Mouse (Mus musculus) kidney, embryonic 14.5 days (tissue): ENCODE data around the gene Tmem128. TPM values are rescaled to one million over a fixed set of nuclear protein-coding genes. Genes with fewer than 3 reads are reported as not detected.
A peak's percentile ranks its signal among the peaks of the same experiment; 100 is the strongest.

Experiments used
- ATAC-seq: fragments of 200-750 bp; cut with Nextera tagmentation; 2 replicates; pipeline ENCODE4 v1.8.0; 2017; ENCODE audit warnings: moderate number of reproducible peaks, mild to moderate bottlenecking, moderate TSS enrichment, moderate library complexity; ENCODE audit not compliant: low FRiP score, low TSS enrichment
- H3K27ac ChIP-seq: fragments of 300-500 bp; sonication (generic); 2 replicates; pipeline ENCODE4 v1.5.1; 2014; ENCODE audit warnings: low read depth, mild to moderate bottlenecking, low read length, moderate library complexity, mixed read lengths
- H3K27me3 ChIP-seq: fragments of 300-500 bp; sonication (generic); 2 replicates; pipeline ENCODE4 v1.6.1; 2014; ENCODE audit warnings: mild to moderate bottlenecking, low read length; ENCODE audit not compliant: control insufficient read depth, insufficient read depth
- H3K36me3 ChIP-seq: fragments of 300-500 bp; sonication (generic); 2 replicates; pipeline ENCODE4 v1.6.1; 2014; ENCODE audit warnings: low read length, mixed read lengths; ENCODE audit not compliant: control insufficient read depth, insufficient read depth
- H3K4me1 ChIP-seq: fragments of 300-500 bp; sonication (generic); 2 replicates; pipeline ENCODE4 v1.6.1; 2014; ENCODE audit warnings: low read length, mixed read lengths; ENCODE audit not compliant: control insufficient read depth, insufficient read depth
- H3K4me2 ChIP-seq: fragments of 300-500 bp; sonication (generic); replicated peaks from 2 replicates; pipeline ENCODE4 v1.6.1; 2014; ENCODE audit warnings: low read depth, mild to moderate bottlenecking, low read length
- H3K4me3 ChIP-seq: fragments of 300-500 bp; sonication (generic); 2 replicates; pipeline ENCODE4 v1.5.1; 2014; ENCODE audit warnings: mild to moderate bottlenecking, low read length
- H3K9ac ChIP-seq: fragments of 300-500 bp; sonication (generic); 2 replicates; pipeline ENCODE4 v1.6.1; 2014; ENCODE audit warnings: low read depth, mild to moderate bottlenecking, low read length, moderate library complexity
- H3K9me3 ChIP-seq: fragments of 300-500 bp; sonication (generic); 2 replicates; pipeline ENCODE4 v1.6.1; 2016; ENCODE audit warnings: low read length; ENCODE audit not compliant: control insufficient read depth
- WGBS: fragments of 180-500 bp; shearing (Covaris S2); extraction: QIAGEN DNeasy Blood & Tissue Kit; methylation state at CpG from one replicate; pipeline ENCODE4 v1.1.7; 2014; 5-methylcytosine and 5-hydroxymethylcytosine counted together
- polyA plus RNA-seq: library from polyadenylated mRNA; unstranded; fragments of >200 nt; fragmentation: Nextera tagmentation; extraction: Ambion mirVana; gene quantifications from 2 replicates; pipeline ENCODE4 v1.2.1, GENCODE M21; 2014

The Tmem128 gene
- 103 and 114 TPM in 2 replicates for polyA plus RNA-seq

DNA sequence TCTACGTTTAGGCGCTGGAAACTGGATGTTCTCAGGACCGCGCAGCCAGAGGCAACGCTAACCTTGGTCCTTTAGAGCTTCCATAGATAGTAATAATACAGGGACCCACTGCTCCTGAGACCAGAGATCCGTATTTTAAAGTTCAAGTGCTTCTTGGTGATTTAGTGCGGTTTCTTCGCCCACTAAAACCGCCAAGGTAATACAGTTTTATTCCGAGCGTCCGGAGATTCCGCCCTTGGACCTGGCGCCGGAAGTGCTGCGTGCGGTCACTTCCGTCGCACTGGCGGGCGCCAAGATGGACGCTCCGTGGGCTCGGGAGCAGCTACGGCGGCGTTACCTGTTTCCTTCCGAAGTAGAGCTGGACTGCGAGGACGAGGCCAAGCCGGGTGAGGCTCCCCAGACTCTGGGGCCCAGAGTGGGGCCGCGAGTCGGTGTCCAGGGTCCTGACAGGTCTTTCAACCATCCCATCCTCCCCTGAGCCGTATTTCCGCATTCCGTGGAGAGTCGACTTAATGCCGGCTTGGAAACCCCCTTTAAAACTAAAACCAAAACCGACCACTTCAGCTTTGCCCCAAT is at the start of gene Tmem128:
Gene Tmem128 (plus strand): TSS at position 79 of the 576 bp plus-strand sequence.
- H3K4me3 ChIP-seq: peak within 1 kb of the TSS; percentile 48
- no peaks in the 10 kb centered on the region for H3K27me3 ChIP-seq
- ATAC-seq: peak; percentile 25; the same call in 1 of the 2 replicates
- under 1% methylated on average over 40 of the region's 40 CpGs for WGBS
- peak within 1 kb of the TSS; percentile 50 for H3K9ac ChIP-seq
- H3K4me1 ChIP-seq: peaks cover 5% of the 10 kb centered on the region; the same call in 1 of the 2 replicates
- no peaks in the 10 kb centered on the region for H3K9me3 ChIP-seq
- H3K4me2 ChIP-seq: peak within 1 kb of the TSS; percentile 67
- H3K27ac ChIP-seq: peak within 1 kb of the TSS; percentile 79
- H3K36me3 ChIP-seq: peaks cover 26% of the 10 kb centered on the region

DNA sequence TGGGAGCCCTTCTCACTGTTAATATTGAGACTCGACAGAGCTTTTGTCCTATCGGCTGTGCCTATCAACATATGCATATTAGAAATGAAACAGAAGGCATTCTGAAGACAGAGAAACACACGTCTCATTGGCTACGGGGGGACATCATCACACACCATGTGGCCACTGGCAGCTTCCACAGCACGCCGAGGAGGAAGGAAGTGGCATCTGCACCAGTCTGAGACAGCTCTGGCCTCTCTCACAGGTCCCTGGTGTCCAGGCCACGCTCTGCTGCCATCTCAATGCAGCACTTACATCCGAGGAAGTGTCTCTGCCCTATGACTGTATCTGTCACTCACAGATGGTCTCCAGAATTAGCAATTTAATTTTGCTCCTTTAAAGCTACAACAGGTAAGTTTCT is 48.3 kb upstream of the Tmem128 start:
- Histone ChIP-seq H3K4me1 (no peaks in the 10 kb centered on the region), H3K36me3 (peaks cover 74% of the 10 kb centered on the region), H3K27me3 (no peaks in the 10 kb centered on the region), H3K9me3 (no peaks in the 10 kb centered on the region), H3K9ac (no peak overlapping the region), H3K27ac (no peak overlapping the region), H3K4me3 (no peak overlapping the region), H3K4me2 (no peak overlapping the region)
- WGBS: 91% methylated on average over 8 of the region's 8 CpGs
- no peak for ATAC-seq

DNA sequence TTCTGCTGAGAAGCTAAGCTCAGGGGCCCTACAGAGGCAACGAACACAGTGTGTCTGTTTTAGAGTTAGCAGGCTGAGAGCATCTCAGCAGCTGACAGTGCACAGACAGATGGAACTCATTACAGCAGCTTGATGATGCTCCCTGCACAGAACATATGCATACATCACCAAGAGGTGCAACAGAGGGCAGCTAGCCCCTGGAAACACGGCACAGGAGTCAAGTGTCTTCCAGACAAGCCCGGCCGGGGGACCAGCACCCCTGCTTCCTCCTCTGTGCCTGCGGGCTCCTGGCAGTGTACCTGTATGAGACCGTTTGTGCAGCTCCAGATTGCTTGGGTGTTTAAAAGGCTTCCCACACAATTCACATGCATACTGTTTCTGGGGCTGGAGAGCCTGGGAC is 47.0 kb upstream of the Tmem128 start:
- Histone ChIP-seq H3K27me3 (no peaks in the 10 kb centered on the region), H3K4me1 (no peaks in the 10 kb centered on the region), H3K9ac (no peak overlapping the region), H3K27ac (no peak overlapping the region), H3K9me3 (no peaks in the 10 kb centered on the region), H3K36me3 (peaks cover 66% of the 10 kb centered on the region), H3K4me3 (no peak overlapping the region), H3K4me2 (no peak overlapping the region)
- ATAC-seq: no peak
- WGBS: 81% methylated on average over 6 of the region's 6 CpGs

DNA sequence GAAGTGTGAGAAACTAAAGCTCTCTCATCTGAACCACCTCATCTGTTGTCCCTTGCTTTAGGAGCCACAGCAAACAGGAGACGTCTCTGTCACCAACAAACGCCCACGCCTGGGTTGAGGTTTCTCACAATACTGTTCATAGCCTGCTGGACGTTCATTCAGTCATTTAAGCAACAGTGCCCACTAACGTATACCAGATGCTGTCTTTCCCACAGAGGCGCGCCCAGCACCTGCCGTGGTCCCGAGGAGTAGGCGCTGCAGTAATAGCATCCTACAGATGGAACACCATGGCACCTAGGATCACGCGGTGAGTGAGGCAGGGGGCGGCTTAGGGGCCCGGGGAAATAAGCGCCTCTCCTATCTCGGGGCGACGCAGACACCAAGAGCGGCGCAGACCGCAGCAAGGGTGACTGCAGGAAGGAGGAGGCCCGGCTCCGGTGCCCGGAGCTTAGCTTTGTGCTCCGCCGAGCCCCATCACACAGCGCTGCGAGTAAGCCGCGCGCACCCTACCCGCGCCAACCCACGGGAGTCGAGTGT is 40.1 kb upstream of the Tmem128 start:
- 0 out of 2 replicates have a peak overlapping the region, but pooled peaks have one; percentile 19 for H3K27ac ChIP-seq
- peaks cover 29% of the 10 kb centered on the region for H3K36me3 ChIP-seq
- ATAC-seq: peak; percentile 80; the same call in 1 of the 2 replicates
- no peaks in the 10 kb centered on the region for H3K9me3 ChIP-seq
- 2% methylated on average over 27 of the region's 35 CpGs for WGBS
- peak overlapping the region; percentile 84 for H3K4me2 ChIP-seq
- peaks cover 16% of the 10 kb centered on the region for H3K4me1 ChIP-seq
- H3K27me3 ChIP-seq: no peaks in the 10 kb centered on the region
- H3K4me3 ChIP-seq: peak overlapping the region; percentile 95
- peak overlapping the region; percentile 87 for H3K9ac ChIP-seq

DNA sequence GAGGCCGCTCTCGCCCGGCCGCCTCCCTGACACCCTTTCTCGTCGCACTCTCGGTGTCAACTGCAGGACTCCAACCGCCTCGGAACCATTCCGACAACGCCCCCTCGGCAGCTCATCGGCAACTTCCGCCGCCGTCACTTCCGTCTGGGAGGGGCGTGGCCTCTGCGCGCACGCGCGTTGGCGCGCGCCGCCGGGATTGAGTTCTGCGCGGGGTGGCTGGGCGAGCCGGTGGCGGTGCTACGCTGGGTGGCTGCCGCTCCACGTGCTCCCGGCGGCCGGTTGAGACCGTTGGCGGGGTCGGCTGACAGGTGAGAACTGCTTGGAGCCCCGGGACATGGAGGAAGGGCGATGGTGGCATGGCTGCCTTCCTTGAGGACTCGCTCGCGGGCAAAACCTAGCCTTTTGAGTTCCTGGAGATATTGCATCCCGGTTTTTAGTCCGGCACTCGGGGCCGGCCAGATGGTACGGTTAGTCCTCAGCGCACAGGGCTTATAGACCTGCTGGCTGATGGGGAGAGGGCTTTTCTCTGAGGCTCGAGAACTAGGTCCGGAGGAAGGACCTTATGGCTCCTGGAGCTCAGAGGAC is 39.6 kb upstream of the Tmem128 start, which contains the start of the genes Zbtb49 and Lyar:
Gene Zbtb49 (minus strand): TSS at position 130 of the 585 bp plus-strand sequence.
Gene Lyar (plus strand): TSS at position 143 of the 585 bp plus-strand sequence.
- 0 out of 2 replicates have a peak within 1 kb of the TSS, but pooled peaks have one; percentile 19 for H3K27ac ChIP-seq
- WGBS: under 1% methylated on average over 52 of the region's 55 CpGs

DNA sequence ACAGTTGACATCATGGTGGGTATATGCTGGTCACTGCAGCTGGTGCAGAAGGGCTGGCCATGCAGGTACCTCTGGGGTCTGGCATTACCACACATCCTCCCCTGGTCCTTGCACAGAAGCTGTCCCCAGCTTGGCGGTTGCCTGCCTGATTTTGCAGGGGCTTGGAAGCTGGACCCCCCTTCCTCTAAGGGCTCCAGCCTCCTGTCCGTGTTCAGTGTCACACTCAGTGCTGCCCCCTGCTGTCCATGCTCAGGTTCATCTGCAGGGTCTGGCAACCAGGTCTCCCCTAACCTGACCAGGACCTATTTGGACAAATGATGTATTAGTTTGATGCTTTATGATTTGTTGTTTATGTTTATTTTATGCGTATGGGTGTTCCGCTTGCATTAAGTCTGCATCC is 24.6 kb upstream of the Tmem128 start:
- Histone ChIP-seq H3K27ac (no peak overlapping the region), H3K9me3 (no peaks in the 10 kb centered on the region), H3K36me3 (peaks cover 43% of the 10 kb centered on the region), H3K9ac (no peak overlapping the region), H3K27me3 (no peaks in the 10 kb centered on the region), H3K4me1 (no peaks in the 10 kb centered on the region), H3K4me2 (no peak overlapping the region), H3K4me3 (no peak overlapping the region)
- ATAC-seq: peak; percentile 69
- WGBS: 67% methylated on average over 4 of the region's 4 CpGs

More for the DNA sequence above, 39.6 kb upstream of the Tmem128 start, which contains the start of the genes Zbtb49 and Lyar:
- Histone ChIP-seq H3K27me3 (no peaks in the 10 kb centered on the region), H3K4me2 (peak within 1 kb of the TSS; percentile 84), H3K36me3 (peaks cover 27% of the 10 kb centered on the region), H3K4me1 (peaks cover 16% of the 10 kb centered on the region), H3K9ac (peak within 1 kb of the TSS; percentile 87), H3K4me3 (peak within 1 kb of the TSS; percentile 95), H3K9me3 (no peaks in the 10 kb centered on the region)
- peak; percentile 93 for ATAC-seq

DNA sequence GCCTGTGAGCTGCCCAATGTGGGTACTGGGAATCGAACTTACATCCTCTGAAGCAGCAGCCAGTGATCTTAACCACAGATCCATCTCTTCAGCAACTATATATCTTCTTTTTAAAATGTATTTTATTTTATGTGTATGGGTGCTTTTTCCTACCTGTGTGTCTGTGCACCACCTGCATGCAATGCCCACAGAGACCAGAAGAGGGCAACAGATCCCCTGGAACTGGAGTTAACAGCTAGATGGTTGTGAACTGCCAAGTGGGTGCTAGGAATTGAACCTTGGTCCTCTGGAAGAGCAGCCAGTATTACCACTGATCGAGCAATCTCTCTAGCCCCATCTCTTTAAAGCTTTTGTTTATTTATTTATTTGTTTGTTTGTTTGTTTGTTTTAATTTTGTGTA is 23.4 kb upstream of the Tmem128 start:
- ATAC-seq: no peak
- peaks cover 33% of the 10 kb centered on the region for H3K36me3 ChIP-seq
- 96% methylated on average over 2 of the region's 2 CpGs for WGBS
- no peak overlapping the region for H3K27ac ChIP-seq
- 0 out of 2 replicates have a peak, but pooled peaks cover 7% of the 10 kb centered on the region for H3K4me1 ChIP-seq
- no peaks in the 10 kb centered on the region for H3K27me3 ChIP-seq
- H3K4me3 ChIP-seq: no peak overlapping the region
- H3K9ac ChIP-seq: no peak overlapping the region
- H3K9me3 ChIP-seq: no peaks in the 10 kb centered on the region
- H3K4me2 ChIP-seq: no peak overlapping the region

DNA sequence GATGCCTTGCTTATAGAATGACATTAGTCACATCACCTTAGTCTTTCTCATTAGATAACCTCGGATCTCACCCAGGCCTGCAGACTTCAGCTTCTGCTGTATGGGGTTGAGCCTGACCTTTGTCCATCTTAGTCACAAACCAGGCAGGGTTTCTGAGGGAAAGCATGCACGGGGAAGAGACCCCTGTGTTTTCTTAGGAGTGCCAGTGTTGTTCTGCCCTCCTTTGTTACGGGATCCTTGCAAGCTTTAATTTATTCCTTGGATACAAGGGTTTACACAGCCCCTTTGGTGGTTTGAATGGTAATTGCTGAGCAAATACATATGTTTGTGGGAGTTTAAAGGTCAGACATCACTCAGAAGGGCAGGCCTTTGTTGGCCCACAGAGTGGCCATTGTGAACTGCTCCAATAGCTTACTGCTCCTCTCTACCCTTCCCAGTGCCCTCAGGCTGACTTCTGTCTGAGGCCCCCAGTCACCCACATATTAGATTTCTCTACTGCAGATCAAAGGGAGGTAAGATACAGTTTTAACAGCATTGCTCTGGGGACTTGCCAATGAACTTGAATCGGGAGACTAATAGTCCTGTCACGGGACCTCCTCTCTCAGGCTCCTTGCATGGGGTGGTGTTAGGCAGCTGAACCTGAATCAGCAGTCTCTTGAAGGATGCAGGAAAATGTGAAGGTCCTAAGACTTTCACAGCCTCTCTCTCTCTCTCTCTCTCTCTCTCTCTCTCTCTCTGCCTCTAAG is 19.1 kb upstream of the Tmem128 start:
- no peaks in the 10 kb centered on the region for H3K9me3 ChIP-seq
- 0 out of 2 replicates have a peak, but pooled peaks cover 7% of the 10 kb centered on the region for H3K4me1 ChIP-seq
- no peaks in the 10 kb centered on the region for H3K27me3 ChIP-seq
- H3K4me3 ChIP-seq: no peak overlapping the region
- H3K27ac ChIP-seq: no peak overlapping the region
- H3K36me3 ChIP-seq: no peaks in the 10 kb centered on the region
- peak; percentile 72 for ATAC-seq
- 14% methylated on average over 5 of the region's 5 CpGs for WGBS
- H3K4me2 ChIP-seq: no peak overlapping the region
- no peak overlapping the region for H3K9ac ChIP-seq
